Mouse (Mus musculus) limb, embryonic 14.5 days (tissue): ENCODE measurements around the gene Rit1. TPM values are rescaled to one million over a fixed set of nuclear protein-coding genes. Genes with fewer than 3 reads are reported as not detected.

Experiments used
- ATAC-seq: fragments of 200-750 bp; cut with Nextera tagmentation; 2 replicates; pipeline ENCODE4 v1.8.0; 2017; ENCODE audit warnings: low read depth, moderate number of reproducible peaks, moderate TSS enrichment; ENCODE audit not compliant: low FRiP score
- DNase-seq: peaks from one replicate; pipeline ENCODE4 v3.0.0-alpha.2; 2015; ENCODE audit warnings: low spot score
- H3K27ac ChIP-seq: fragments of 300-500 bp; sonication (generic); replicated peaks from 2 replicates; pipeline ENCODE4 v1.5.1; 2014; ENCODE audit warnings: low read depth, mild to moderate bottlenecking, low read length, moderate library complexity, mixed read lengths
- H3K27me3 ChIP-seq: fragments of 300-500 bp; sonication (generic); 2 replicates; pipeline ENCODE4 v1.6.1; 2014; ENCODE audit warnings: low read length, mixed read lengths; ENCODE audit not compliant: control insufficient read depth, insufficient read depth
- H3K36me3 ChIP-seq: fragments of 300-500 bp; sonication (generic); 2 replicates; pipeline ENCODE4 v1.6.1; 2014; ENCODE audit warnings: mild to moderate bottlenecking, low read length, moderate library complexity, mixed read lengths; ENCODE audit not compliant: control insufficient read depth, insufficient read depth
- H3K4me1 ChIP-seq: fragments of 300-500 bp; sonication (generic); 2 replicates; pipeline ENCODE4 v1.6.1; 2014; ENCODE audit warnings: antibody characterized with exemption, low read length, mixed read lengths; ENCODE audit not compliant: control insufficient read depth, insufficient read depth
- H3K4me2 ChIP-seq: fragments of 300-500 bp; sonication (generic); replicated peaks from 2 replicates; pipeline ENCODE4 v1.6.1; 2014; ENCODE audit warnings: low read depth, mild to moderate bottlenecking, low read length, moderate library complexity; ENCODE audit not compliant: severe bottlenecking
- H3K4me3 ChIP-seq: fragments of 300-500 bp; sonication (generic); replicated peaks from 2 replicates; pipeline ENCODE4 v1.5.1; 2014; ENCODE audit warnings: low read length
- H3K9ac ChIP-seq: fragments of 300-500 bp; sonication (generic); 2 replicates; pipeline ENCODE4 v1.6.1; 2014; ENCODE audit warnings: mild to moderate bottlenecking, low read depth, low read length, moderate library complexity; ENCODE audit not compliant: severe bottlenecking
- H3K9me3 ChIP-seq: fragments of 300-500 bp; sonication (generic); 2 replicates; pipeline ENCODE4 v1.6.1; 2016; ENCODE audit warnings: low read length; ENCODE audit not compliant: control insufficient read depth
- POLR2A ChIP-seq: fragments of 200-500 bp; IDR thresholded peaks from 2 replicates; pipeline ENCODE4 v1.8.0; 2012; ENCODE audit warnings: inconsistent platforms, mild to moderate bottlenecking, moderate library complexity, borderline replicate concordance; ENCODE audit not compliant: insufficient read depth, insufficient read length; ENCODE audit errors: extremely low read depth
- WGBS: fragments of 180-500 bp; shearing (Covaris S2); extraction: QIAGEN DNeasy Blood & Tissue Kit; methylation state at CpG from one replicate; pipeline ENCODE4 v1.1.7; 2014; 5-methylcytosine and 5-hydroxymethylcytosine counted together
- polyA plus RNA-seq, 2 experiments: library from polyadenylated mRNA; depleted of rRNA in 1 of 2; stranded (reverse) in 1 of 2; unstranded in 1 of 2; fragments of >200 nt; fragmentation: Nextera tagmentation in 1 of 2; extraction: Ambion mirVana in 1 of 2; gene quantifications; 2 replicates each; pipeline versions ENCODE4 v1.2.1 to v1.2.3; 2012 to 2014

Rit1 gene
- polyA plus RNA-seq, 2 experiments = 46.8 to 64.3 TPM

DNA sequence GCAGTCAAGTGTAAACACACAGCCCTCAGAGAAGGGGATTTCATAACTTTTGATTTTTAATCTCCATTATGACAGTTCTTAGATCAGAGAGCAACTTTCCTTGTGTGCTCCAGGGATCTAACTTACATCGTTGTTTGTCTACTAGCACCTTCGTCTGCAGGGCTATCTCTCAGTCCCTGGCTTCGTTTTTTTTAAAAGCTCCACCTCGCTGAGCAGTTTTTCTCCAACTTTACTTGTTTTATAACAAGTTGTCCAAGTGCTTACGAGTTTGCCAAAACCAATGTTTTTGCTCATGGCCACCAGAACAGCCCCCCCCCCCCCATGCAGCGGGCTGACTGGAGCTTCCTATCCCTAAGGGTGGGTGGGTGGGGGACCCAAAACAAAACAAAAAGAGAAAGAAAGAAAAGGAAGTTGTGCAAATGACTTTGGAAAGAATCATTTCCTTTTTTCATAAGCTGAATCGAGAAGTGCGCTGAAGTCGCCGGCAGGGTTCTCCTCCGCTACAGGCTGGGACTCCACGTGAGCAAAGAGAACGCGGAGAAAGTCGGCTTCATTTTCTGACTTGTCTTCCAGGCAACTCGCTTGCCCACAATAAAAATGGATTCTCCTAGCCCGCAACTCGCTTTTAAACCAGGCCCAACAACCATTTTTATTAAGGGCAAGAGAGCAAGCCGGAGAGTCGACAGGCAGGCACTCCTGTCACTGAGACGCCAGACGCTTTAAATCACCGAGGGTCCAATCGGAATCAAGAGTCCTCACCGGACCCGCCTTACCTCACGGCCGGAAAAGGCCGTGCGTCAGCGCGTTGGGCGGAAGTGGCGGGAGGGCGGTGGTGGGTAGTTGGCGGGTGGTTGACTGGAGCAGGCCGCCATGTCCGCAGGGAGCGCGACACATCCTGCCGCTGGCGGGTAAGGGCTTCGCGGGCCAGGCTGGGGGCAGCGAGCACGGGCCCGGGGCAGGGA lies 31.4 kb upstream of the Rit1 start, which contains the start of gene Khdc4:
Gene Khdc4 (plus strand): TSS at position 824 of the 962 bp plus-strand sequence.
- no peaks in the 10 kb centered on the region for H3K9me3 ChIP-seq
- peak within 1 kb of the TSS; percentile 88 for H3K4me3 ChIP-seq
- H3K36me3 ChIP-seq = peaks cover 29% of the 10 kb centered on the region
- WGBS = 1% methylated on average over 47 of the region's 47 CpGs
- peak within 1 kb of the TSS; percentile 85 for H3K9ac ChIP-seq
- peak; percentile 93; the same call in 1 of the 2 replicates for TF ChIP-seq POLR2A
- H3K27ac ChIP-seq = peak within 1 kb of the TSS; percentile 99
- peaks cover 9% of the 10 kb centered on the region for H3K4me1 ChIP-seq
- peak; percentile 99 for ATAC-seq
- H3K4me2 ChIP-seq = peak within 1 kb of the TSS; percentile 81
- peak; percentile 99 for DNase-seq
- H3K27me3 ChIP-seq = no peaks in the 10 kb centered on the region

DNA sequence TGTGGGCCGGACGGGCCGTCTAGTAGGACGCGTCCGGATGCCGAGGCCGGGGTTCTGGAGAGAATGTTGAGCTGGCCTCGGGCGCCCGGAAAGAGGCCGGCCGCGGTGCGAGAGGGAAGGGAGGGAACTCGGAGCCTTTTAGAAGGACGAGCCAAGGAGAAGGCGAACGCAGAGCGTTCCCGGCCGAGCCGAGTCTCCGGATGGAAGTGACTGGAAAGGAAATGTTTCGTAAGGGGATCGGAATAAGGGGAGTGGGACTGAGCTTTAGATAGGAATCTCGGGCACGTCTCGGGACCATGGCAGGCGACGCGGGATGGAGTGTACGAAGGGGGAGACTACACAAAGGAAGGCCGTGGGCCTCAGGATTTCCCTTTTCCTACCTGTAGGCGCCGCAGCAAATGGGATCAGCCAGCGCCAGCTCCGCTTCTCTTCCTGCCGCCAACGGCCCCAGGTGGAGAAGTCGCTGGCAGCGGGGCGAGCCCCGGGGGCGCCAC lies 30.6 kb upstream of the Rit1 start:
- Histone ChIP-seq H3K27me3 (no peaks in the 10 kb centered on the region), H3K4me3 (peak overlapping the region; percentile 88), H3K36me3 (peaks cover 37% of the 10 kb centered on the region), H3K9me3 (no peaks in the 10 kb centered on the region), H3K4me2 (peak overlapping the region; percentile 81), H3K4me1 (peaks cover 9% of the 10 kb centered on the region), H3K27ac (peak overlapping the region; percentile 99), H3K9ac (peak overlapping the region; percentile 85)
- under 1% methylated on average over 35 of the region's 45 CpGs for WGBS
- ATAC-seq (peak; percentile 64), DNase-seq (peak; percentile 58)
- no peak for TF ChIP-seq POLR2A

DNA sequence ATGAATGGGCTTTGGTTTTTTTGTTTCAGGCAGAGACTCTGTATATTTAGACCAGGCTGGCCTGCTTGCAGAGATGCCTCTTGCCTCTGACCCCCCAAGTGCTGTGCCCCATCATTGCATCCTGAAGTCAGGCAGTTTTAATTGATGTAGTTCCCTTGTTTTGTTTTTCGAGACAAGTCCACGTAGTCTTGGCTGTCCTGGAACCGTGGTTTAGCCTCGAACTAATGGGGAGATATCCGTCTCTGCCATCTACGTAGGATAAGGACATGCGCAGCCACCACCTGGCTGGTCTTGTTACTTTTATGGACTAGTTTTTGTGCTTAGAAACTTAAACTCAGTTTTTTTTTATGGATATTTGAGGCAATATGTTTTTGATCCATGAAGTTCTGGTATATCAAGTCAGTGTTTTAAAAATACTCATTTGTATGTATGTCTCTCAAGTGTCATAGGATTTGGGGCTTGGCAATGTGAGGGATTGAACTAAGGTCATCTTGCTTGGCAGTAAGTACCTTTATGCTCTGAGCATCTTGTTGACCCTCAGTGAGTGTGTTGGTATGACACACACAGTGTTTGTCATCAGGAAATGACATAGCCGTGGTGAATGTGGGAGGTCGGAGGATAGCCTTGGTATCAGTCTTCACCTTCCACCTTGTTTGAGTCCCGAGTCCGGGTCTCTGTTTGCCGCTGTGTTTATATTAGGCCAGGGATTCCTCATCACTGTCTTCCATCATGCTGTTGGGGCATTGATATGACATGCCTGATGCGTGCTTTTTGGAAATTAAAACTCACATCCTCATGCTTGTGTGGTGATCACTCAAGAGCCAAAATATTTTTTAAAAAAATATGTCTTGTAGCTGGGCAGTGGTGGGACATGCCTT lies 29.7 kb upstream of the Rit1 start:
- peaks cover 45% of the 10 kb centered on the region for H3K36me3 ChIP-seq
- H3K4me3 ChIP-seq = peak overlapping the region; percentile 88
- 40% methylated on average over 13 of the region's 13 CpGs for WGBS
- DNase-seq (no peak), ATAC-seq (no peak)
- no peaks in the 10 kb centered on the region for H3K9me3 ChIP-seq
- peak overlapping the region; percentile 81 for H3K4me2 ChIP-seq
- peaks cover 9% of the 10 kb centered on the region for H3K4me1 ChIP-seq
- peak overlapping the region; percentile 99; the same call in 1 of the 2 replicates for H3K27ac ChIP-seq
- peak overlapping the region; percentile 85 for H3K9ac ChIP-seq
- no peaks in the 10 kb centered on the region for H3K27me3 ChIP-seq
- TF ChIP-seq POLR2A = no peak

DNA sequence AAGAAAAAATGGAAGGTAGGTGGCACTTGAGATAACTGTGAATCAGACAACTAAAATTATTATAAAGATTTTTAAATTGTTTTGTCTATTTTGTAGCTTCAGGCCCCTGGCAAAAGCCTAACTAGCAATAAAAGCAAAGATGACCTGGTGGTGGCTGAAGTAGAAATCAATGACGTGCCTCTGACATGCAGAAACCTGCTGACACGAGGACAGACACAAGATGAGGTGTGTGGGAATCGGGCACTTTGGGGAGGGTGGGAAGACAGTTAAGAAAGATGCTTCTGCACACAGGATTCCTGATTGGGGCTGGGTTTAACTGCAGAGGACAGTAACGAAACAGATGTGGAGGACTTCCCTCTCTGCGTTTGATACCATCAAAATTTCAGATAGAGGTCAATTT lies 27.6 kb upstream of the Rit1 start:
- H3K9ac ChIP-seq = no peak overlapping the region
- no peak overlapping the region for H3K4me3 ChIP-seq
- no peak for DNase-seq
- no peaks in the 10 kb centered on the region for H3K27me3 ChIP-seq
- no peaks in the 10 kb centered on the region for H3K9me3 ChIP-seq
- 82% methylated on average over 5 of the region's 5 CpGs for WGBS
- no peak overlapping the region for H3K27ac ChIP-seq
- ATAC-seq = no peak
- peaks cover 65% of the 10 kb centered on the region for H3K36me3 ChIP-seq
- TF ChIP-seq POLR2A = no peak
- peaks cover 9% of the 10 kb centered on the region for H3K4me1 ChIP-seq
- no peak overlapping the region for H3K4me2 ChIP-seq

DNA sequence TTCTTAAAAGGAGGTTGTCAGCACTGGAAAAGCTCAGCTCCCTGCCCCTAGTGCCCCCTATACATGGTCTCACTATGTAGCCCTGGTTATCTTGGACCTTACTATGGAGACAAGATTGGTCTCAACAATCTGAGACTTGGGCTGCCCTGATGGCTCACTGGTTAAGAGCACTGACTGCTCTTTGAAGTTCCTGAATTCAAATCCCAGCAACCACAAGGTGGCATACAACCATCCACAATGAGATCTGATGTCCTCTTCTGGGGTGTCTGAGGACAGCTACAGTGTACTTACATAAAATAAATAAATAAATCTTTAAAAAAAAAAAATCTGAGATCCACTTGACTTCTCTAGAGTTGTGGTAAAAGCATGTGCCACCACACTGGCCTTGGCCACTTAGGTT lies 21.1 kb upstream of the Rit1 start:
- Histone ChIP-seq H3K4me2 (no peak overlapping the region), H3K27ac (no peak overlapping the region), H3K4me1 (no peaks in the 10 kb centered on the region), H3K4me3 (no peak overlapping the region), H3K27me3 (no peaks in the 10 kb centered on the region), H3K9me3 (no peaks in the 10 kb centered on the region), H3K9ac (no peak overlapping the region), H3K36me3 (peaks cover 96% of the 10 kb centered on the region)
- no peak for TF ChIP-seq POLR2A
- DNase-seq (no peak), ATAC-seq (no peak)
